Mouse (Mus musculus): ENCODE measurements around the gene Ntmt1.

Ntmt1 gene

GRCm38 (mm10) chr2:30807648-30808295, at the start of gene Ntmt1:
Gene Ntmt1, plus strand, starts transcription at chr2:30807826.
- peak; percentile 98 for DNase-seq (ENCODE audit: low read depth, low spot score)

DNA sequence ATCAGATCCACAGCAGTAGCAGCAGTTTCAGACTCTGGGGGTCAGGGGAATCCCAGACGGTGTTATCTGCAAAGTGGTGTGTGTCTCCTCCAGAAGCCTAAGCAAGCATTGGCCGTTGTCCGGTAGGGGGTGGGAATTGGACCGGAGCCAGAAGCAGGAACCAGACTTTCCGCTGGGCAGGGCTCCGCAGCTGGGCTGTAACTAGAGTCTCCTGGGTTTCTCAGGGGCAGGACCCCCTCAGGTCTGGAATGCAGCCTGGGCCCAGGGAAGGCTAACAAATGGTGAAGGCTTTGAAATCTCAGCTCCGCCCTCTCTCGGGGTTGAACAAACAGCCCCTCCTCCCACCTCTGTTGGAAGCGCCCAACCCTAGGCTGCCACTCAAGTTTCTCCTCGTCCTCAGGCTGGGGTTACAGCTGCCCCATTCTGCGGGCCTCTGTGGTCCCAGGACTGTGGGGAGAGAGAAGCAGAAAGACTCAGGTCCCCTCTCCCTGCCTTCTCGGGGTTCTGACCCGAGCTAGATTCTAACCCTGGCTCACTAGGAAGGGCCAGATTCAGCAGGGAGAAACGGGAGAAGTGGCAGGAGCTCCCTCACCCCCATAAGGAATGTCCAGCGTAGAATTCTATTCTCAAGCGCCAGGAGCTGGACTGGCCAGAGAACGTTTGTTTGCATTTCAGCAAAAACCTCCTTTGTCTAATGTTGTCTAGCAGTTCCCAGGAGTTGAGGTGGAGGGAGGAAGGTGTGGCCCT, 49.1 kb upstream of the Ntmt1 start:
- DNase-seq (ENCODE audit: low read depth, low spot score), result no peak

- no peak for DNase-seq (ENCODE audit: low read depth, low spot score)
Measured at GRCm38 (mm10) chr2:30759088-30759374, 48.6 kb upstream of the Ntmt1 start.

- DNase-seq (ENCODE audit: low read depth, low spot score), result no peak
Measured at GRCm38 (mm10) chr2:30759442-30759841, 48.2 kb upstream of the Ntmt1 start.

- no peak for DNase-seq (ENCODE audit: low read depth, low spot score)
Measured at GRCm38 (mm10) chr2:30759858-30760547, 47.6 kb upstream of the Ntmt1 start.

- DNase-seq (ENCODE audit: low read depth, low spot score), result no peak
Measured at GRCm38 (mm10) chr2:30760706-30761105, 46.9 kb upstream of the Ntmt1 start.

DNA sequence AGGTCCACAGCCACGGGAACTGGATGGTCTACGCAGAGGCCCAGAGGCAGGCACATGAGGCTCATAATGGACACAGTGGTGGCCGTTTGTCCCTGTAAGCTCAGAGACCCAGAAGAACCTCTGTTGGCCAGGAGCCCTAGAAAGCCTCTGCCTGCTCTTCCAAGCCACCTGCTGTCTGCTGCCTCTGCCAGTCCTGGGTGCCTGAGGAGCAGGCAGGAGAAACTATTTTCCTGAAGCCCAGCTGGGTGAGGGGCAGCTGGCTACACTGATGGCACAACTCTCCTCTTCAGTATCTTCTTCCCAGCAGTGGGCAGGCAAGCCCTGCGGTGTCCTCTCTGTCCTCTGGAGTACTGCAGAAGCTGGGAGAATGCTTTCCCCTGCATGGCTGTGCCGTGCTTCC, 41.2 kb upstream of the Ntmt1 start:
- no peak for DNase-seq (ENCODE audit: low read depth, low spot score)

DNA sequence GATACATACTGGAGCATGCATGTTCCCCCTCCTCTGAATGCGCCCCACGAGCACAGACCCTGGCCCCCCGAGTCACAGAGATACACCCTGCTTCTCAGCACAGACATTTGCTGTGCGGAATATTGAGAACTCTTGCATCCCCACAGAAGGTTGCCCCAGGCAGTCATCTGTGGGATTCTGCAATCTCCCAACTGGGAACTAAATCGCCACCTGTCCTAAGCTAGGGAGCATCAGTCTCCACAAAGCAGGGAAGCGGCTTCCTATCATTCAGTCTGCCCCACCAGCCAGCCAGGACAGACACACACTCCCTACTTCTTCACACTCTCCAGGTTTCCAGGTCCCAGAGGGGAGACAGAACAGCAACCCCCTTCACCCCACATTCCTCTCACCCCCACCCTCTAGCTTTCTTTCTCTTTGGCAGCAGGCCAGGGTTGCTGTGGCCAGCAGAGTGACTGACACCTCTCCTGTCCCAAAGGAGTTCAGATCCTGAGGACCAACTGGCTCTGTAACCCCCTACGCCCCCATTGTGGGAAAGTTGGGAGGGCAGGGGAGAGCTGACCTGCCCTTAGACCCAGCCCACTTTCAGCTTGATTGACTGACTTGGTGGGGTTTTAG, 39.9 kb upstream of the Ntmt1 start:
- no peak for DNase-seq (ENCODE audit: low read depth, low spot score)

DNA sequence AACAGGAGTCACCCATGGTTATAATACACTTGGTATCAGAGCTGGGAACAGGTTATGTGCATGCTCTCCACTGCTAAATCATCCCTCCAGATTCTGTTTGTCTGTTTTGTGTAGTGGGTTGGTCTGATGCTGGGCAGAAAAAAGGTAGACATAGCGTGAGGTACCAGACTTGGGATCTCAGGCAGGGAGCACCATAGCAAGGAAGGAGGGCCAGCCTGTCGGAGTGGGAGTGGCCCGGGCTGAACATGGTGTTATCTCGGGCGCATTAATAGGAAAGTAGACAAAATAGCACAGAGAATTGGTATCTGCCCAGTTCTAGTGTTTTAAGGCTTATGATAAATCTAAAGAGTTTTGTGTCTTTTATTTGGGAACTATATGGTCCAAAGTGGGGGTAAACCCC, 39.1 kb upstream of the Ntmt1 start:
- DNase-seq (ENCODE audit: low read depth, low spot score), result no peak

- no peak for DNase-seq (ENCODE audit: low read depth, low spot score)
Measured at GRCm38 (mm10) chr2:30769187-30769586, 38.4 kb upstream of the Ntmt1 start.

DNA sequence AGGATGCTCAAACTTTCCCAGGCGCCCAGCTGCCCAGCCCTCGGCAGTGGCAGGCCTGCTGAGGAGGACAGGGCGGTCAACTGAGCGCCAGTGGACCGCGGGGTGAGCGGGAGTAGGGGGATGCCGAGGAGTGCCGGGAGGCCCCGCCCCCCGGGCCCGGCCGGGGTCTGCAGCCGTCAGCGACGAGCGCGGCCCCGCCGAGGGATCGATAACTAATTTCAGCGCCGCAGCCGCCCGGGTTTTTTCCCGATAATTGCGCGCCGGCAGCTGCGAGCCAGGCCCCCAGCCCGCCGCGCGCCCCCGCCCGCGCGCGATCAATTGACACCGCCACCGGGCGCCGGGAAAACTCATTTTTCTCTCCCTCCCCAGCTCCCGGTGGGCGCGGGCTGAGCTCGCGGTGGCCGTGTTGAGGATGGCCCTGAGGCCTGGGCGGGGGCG, 36.2 kb upstream of the Ntmt1 start:
- DNase-seq (ENCODE audit: low read depth, low spot score), result no peak

- DNase-seq (ENCODE audit: low read depth, low spot score), result peak; percentile 79
Measured at GRCm38 (mm10) chr2:30771806-30772460, 35.7 kb upstream of the Ntmt1 start.

DNA sequence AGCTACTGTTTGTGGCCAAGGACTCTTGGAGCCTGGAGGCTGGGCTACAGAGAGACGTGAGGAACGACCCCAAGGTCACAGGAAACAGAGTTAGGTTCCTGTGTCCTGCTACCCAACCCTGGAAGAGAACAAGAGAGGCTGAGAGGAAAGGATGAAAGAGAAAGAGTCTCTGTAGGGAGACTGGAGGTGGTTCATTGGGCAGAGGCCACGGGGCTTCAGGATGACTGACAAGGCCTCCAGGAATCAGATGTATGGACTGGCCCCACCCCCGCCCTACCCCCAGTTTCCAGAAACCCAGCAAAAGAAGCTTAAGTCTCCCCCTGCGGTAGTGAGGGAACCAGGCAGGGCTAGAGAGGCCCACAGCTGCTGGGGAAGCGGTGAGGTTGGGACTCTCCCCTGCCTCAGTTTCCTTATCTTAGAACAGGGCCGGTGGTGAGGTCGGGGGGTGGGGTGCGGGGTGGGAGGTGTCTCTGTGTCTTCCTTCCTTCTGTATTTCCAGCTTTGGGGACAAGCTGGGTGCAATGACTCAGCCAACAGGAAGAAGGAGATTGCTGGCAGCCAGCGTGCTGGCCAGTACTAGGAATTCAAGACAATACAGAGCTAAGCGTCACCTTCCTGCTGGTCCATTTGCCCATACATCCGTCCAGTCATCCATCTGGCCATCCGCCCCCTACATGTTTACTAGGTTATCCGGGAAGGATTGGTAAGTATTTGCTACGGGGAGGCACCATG, 34.9 kb upstream of the Ntmt1 start:
- peak; percentile 56 for DNase-seq (ENCODE audit: low read depth, low spot score)

- no peak for DNase-seq (ENCODE audit: low read depth, low spot score)
Measured at GRCm38 (mm10) chr2:30773313-30774005, 34.2 kb upstream of the Ntmt1 start.

DNA sequence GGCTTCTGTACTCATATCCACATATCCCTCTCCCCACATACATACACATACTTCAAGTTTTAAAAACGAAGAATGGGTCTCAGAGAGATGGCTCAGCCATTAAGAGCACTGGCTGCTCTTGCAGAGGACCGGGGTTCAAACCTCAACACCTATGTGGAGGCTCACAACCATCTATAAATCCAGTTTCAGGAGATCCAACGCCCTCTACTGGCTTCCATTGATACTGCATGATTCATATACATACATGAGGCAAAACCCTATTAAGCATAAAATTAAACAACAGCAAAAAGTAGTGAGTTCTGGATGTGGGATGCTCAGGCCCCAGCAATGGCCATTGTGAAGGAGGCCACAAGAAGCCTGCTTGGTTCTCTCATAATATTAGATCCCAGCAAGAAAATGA, 31.7 kb upstream of the Ntmt1 start:
- DNase-seq (ENCODE audit: low read depth, low spot score), result no peak

GRCm38 (mm10) chr2:30777266-30777665, 30.4 kb upstream of the Ntmt1 start:
- no peak for DNase-seq (ENCODE audit: low read depth, low spot score)

GRCm38 (mm10) chr2:30778235-30778634, 29.4 kb upstream of the Ntmt1 start:
- no peak for DNase-seq (ENCODE audit: low read depth, low spot score)

DNA sequence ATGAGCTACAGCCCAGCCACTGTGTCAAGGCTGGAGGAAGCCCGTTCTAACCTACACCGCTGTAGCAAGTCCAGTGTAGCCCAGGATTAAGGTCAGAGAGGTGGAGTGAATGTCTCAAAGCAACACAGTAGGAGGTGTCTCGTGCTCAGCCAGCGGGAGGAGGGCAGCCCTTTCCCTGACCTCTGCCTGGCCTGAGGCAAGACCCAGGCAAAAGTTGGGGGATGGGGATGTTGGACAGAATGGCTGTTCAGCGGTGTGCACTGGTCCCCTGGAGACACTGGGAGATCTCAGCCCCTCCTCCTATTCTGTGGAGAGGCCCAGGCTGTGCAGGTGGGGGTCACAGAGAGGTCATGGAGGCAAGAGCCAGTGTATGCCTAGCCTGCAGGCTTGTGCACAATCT, 28.4 kb upstream of the Ntmt1 start:
- DNase-seq (ENCODE audit: low read depth, low spot score), result no peak

DNA sequence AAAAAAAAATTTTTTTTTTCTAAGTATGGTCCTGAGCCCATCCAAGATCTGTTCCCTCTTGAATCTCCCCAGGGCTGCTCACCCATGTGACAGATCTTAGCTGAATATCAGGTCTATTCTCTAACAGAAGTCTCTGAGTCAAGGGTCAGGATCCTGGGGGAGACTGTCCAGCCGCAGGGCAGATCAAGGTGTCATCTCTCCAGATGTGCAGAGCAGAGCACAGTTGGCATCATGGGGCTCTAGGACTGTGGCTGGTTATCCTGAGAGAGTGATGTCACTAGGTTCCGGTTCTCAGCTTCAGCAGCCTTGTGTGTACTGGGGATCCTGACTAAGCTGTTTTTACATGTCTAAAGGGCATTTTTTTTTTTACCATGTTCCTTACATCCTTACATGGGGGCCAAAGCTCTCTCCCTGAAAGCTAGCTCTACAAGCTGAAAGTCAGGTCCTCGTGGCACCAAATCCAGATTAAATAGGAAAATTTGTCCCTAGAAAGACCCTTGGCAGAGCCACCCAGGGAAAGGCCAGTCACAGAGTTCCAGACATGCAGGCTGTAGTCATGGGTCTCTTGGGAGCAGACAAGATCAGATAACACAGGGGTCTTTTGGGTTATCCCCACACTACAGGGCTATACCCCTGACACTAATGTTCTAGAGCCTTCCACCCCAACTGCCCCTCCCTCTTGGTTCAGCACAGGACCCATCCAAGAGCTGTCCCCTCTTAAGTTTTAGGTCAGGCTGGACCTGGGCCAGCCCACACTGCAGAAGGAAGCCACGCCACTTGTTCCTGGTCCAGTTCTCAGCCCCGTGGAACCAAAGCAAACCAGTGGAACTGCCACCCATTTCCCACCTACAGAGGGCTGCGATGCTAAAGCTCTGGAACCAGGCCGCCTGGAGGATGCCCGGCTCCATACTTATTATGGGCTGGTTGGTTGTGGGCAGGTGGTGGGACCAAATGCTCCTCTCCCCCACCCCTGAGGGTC, 25.0 kb upstream of the Ntmt1 start:
- no peak for DNase-seq (ENCODE audit: low read depth, low spot score)
